Mouse (Mus musculus) CD4-positive helper T cell, adult 2 months (primary cell): Measurements from ENCODE around the gene Tmem233.

ENCODE experiments used
- DNase-seq: peaks from one replicate; pipeline ENCODE4 v3.0.0-alpha.2; 2012; ENCODE audit warnings: low read depth, missing footprints, low spot score

The Tmem233 gene

DNA sequence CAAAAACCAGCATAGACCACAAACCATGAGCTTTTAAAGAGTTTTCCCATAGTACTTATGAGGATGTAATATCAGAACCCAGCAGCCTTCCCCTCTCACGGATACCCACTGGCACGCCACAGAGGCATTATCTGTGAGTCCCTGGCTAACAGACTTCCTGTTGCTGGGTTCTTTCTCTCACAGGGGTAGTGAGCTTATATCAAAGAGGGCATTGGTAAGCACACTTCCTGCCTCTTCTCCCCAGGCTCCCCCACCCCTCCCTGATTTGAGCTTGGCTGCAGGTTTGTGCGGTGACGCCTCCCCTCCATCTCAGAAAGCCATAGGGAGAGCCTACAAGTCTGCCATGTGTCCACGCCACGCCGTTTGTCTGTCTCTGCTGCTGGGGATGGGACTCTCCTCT, 54.0 kb downstream of the Tmem233 start:
- DNase-seq: peak; percentile 84

DNA sequence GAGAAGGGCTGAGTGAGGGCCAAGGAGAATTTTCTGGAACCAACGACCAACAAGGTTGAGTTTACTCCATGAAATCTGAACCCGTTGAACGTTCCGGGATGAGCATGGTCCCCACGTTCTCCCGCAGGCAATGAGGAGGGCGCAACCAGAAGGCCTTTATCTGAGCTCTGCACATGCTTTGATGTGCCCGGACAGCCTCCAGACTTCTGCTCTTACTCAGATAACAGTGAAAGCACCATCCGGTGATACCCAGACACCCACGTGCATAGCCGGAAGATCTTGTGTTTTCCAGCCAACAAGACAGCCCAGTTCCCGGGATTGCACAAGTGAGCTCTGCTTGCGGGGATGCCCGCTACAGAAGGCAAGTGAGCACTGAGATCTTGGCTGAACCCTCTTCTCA, 56.5 kb downstream of the Tmem233 start:
- DNase-seq: no peak

DNA sequence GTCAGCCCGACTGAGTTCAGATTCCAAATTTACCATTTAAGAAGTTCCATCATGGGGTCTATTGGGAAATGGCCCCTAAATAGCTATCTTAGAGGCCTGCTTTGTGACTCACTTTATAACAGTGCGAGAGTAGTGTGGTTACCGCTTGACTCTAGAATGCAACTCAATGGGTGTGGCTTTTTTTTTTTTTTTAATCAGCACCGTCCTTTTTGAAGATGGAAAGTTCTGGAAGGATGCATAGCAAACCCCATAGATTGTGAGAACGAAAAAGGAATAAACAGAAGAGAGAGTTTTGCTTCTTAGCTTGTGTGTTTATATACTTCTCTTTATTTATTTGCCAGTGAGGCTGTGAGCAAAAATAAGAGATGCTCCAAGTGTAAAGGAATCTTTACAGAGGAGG, 56.9 kb downstream of the Tmem233 start:
- DNase-seq: no peak

DNA sequence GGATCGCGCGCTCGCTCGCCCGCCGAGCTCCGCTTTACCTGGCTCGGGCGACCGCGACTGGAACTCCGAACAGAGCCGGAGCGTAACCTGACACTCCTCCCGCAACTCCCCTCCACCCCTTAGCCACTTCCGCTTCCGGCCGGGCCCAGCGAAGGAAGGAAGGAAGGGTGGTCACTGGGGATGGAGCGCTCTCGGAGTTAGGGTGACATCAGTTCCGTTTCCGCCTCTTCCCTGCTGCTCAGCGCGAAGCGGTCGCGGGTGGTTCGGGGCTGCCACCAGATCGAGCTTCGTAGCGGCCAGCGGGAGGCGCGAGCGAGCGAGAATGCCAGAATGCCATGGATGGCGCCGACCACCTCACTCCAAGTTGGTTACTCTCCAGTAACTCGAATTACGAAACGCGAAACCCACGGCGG, 58.7 kb downstream of the Tmem233 start, which contains the start of gene Prkab1:
TSS of gene Prkab1 (minus strand) at position 182 of the 413 bp plus-strand sequence.
- DNase-seq: peak; percentile 94

DNA sequence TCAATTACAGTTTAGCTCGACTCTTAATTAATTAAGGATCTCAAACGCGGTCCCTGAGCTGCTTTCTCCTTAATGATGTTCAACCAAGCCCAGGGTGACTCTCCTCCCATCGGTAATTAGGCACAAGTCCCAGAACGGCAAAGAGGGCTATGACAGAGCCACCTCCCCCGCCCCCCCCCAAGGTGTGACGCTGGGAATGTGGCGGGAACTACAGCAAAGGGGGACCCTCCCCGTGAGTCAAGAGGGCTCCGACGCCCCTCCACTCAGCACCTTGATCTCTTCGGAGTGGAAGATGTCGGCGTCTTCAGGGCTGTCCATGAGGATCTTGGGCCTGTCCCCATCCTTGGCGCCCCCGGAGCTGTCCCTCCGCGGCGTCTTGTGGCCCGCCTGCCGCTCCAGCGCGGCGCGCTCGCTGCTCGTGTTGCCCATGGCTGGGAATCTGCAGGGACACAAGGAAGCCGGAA, 59.2 kb downstream of the Tmem233 start:
- DNase-seq: no peak

DNA sequence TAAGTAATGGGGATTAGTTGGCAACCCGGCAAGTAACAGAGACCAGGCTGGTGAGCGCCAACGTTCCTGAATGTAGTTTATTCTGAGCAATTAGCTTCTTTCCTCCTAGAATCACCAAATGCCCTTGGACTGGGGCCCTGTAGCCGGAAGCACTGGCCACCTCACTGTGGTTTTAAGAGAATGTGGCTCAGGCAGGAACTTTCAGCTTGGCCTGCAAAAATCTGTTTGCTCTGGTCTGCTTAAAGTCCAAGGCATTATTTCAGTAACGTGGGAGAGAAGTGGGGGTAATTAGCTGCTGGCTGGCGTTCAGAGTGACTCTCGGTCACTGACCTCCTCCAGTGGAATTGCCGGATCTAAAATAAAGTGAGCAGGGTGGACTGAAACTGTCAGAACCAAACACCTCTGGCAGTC, 59.8 kb downstream of the Tmem233 start:
- DNase-seq: no peak

DNA sequence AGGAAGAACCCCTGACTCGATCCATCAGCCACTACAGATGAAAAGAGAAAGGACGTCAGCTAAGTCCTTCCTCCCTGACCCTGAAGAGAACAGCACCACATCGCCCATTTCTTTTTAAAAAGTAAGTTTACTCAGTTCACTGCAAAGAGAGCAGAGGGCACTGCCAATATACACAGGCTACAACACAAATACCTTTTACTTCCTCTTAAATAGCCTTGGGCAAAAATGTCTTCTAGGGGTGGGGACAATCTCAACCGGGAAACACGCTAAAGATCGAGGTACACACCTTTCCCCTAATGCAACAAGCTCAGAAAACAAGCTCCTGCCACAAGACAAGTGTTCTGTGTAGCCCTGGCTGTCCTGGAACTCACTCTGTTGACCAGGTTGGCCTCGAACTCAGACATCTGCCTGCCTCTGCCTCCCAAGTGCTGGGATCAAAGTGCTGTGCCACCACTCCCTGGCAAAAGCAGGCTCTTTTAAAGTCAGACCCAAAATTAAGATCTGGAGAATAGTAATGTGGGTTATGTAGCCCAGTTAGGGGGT, 60.3 kb downstream of the Tmem233 start:
- no peak for DNase-seq

DNA sequence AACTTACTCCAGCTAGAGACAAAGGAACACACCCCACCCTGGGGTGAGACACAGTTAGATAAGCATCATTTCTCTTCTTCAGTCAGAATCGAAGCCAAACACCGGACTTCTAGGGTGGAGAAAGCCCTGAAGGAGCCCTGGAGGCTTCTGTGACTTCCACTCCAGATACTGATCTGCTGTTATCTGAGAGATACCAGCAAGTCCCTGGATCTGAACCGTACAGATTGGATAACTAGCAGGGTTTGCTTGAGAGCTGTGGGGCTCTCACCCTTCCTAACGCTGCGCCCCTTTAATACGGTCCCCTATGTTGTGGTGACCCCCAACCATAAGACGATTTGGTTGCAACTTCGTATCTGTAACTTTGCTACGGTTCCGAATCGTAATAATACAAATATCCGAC, 60.9 kb downstream of the Tmem233 start:
- DNase-seq: no peak

DNA sequence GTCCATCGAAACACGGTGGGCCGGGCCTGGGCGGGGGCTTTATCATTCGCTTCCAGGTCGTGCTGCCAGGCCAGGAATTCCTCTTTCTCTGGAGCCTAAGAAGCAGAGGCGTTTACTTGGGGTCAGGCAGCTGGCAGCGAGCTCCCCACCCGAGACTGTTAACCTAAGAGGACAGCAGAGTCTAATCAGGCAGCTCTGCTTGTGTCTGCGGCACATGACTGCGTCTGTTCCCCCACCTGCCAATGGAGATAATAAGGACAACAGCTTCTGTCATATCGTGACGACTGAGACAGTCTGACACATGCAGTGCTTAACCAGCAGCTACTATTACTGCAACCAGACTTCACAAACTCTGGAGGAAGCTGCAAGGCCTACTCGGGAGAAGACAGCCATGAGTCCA, 61.5 kb downstream of the Tmem233 start:
- no peak for DNase-seq

DNA sequence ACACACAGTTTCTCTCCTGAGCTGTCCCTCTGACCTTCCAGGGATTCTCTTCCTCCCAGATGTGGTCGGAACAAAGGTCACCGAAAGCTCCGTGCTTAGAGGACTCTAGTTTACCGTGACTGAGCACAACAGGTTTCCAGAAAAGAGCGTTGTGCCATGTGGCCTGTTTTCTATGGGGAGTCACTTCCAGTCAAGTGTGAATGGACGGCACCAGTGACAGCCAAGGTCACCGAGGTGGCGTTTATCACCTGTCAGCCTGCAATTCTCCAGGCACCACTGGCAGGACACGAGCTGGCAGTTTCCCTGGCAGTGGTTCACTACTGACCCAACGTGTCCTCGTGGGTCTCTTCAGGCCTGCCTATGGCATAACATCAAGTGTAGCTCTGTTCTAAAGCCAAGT, 63.7 kb downstream of the Tmem233 start:
- no peak for DNase-seq

DNA sequence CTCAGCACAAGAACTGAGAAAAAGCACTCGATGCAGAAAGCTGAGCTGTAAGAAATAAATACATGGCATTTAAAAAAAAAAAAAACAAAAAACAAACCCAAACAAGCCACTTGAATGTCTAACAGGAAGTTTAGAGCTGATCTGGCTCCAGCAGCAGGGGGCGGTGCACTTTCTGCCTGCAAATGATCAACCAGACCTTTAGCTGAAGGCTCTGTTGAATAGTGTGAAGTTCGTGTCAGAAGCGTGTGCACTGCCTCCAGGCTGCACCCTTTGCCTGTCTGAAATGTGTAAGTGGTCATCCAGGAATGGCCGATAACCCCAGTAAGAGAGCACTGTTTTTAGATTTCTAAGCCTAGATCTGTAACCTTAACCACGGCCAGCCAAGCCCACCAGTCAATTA, 64.3 kb downstream of the Tmem233 start:
- no peak for DNase-seq

DNA sequence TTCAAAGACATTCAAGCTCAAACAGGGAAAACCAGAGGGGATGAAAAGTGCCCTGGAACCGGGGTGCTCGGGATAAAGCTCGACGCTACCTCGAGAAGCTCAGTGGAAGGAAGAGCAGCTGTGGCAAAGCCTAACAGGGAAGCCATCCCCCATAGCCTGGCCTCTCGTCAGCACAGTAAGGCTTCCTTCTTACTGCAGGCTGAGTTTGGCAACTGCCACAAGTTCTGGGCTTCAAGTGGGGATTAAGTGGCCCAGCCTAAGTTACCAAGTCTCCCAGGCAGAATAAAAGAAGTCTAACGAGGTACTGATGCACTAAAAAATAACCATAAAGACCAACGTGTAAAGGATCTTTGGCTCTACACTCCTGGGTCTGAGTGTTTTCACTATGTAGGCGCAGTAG, 64.8 kb downstream of the Tmem233 start:
- DNase-seq: no peak

DNA sequence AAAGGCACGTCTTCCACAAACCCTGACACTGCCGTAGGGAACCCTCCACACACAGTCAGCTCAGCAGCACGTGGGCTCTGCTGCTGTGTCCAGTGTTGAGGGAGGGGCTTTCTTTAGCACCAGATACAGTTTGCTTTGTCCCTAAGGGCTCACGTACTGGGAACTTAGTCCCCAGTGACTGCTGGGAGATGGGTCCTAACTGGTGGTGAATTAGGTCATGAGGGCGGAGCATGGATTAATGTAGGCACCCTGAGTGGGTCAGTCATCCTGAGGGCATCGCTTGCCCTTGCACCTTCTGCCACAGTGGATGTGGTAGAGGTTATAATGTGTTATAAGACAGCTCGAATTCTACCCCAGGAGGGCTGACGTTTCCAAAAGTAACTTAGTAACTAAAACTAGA, 65.7 kb downstream of the Tmem233 start:
- DNase-seq: no peak

DNA sequence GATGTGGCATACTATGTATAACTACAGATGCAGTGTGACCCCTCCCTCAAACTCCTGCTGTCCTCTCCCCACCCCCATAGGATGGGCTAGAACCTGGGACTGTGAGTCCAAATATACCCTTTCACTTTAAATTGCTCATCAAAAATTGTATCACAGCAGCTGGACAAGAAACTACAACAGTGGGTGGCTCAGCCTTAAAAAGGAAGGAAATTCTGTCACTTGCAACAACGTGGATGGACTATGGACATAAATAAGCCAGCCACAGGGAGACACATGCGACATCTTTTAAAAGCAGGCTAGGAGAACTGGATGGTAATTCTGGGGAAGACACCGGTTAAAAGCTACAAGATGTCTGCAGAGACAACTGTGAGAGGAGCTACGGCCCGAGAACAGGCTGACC, 66.5 kb downstream of the Tmem233 start:
- DNase-seq: no peak

DNA sequence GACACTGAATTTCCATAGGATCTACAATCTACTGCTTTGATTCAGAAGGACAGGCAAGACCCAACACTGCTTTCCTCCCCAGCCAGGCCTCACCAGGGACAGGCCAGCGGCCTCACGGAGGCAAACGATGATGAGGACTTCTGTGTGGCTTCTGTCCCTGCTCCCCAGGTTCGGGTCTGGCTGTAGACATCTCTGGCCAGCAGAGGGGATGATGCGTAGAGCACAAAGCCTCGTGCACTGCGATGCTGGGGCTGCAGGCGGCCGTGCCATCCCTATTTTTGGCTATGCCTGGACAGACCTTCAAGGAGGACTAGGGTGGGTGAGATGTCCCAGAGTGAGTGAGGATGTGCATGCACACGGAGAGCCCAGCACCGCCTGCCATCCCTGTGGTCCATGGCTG, 68.8 kb downstream of the Tmem233 start:
- no peak for DNase-seq

DNA sequence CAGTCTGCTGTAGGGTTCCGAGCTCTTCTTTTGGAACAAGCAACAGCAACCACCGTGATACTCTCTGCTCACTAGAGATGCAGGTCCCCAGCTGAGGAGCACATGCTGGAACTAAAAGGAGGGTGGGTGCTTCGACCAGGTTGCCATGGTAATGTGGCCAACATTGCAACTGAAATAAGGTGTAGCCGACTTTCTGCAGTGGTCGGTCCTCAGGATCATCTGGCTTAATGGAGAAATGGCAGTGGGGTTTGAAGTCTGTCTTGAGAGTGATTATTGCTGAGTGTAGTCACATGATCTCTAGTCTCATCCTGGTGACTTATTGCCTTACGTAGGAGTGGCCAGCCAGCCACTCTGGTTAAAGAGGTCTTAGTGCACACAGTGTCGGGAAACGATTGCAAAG, 69.2 kb downstream of the Tmem233 start:
- DNase-seq: no peak

DNA sequence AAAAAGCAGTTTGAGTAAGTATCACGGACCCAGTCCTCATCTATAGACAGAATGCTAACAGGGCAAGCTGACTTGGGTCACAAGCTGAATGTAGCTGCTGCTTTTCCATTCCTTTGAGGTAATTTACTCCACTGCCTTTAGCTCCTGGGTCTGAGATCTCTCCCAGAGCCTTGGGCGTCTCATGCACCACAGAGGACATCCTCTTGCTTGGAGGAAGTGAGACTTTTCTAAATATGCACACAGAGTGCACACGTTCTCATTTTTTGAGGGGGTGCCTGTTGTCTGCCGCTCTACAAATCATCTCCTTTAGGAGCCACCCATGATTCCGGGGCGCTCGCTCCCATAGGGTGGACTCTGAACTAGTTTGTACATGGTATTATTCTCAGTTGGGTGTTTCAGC, 70.5 kb downstream of the Tmem233 start:
- DNase-seq: no peak

DNA sequence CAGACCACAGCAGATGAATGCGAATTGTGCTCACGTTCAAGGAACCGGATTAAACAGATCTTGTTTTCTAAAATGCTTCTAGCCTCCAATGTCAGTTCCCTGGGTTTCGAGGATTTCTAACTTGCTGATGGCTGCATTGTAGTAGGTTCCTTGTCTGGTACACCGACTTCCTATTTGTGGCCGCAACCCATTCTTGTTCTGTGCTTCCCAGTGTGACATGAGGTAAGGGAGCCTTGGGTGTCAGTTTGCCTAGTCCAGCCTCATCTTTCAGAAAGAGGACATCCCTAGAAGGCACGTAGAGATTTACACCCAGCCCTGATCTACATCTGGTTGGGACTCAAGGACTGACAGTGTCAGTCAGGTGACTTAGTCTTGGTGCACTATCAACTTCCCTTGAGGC, 71.3 kb downstream of the Tmem233 start:
- DNase-seq: no peak

DNA sequence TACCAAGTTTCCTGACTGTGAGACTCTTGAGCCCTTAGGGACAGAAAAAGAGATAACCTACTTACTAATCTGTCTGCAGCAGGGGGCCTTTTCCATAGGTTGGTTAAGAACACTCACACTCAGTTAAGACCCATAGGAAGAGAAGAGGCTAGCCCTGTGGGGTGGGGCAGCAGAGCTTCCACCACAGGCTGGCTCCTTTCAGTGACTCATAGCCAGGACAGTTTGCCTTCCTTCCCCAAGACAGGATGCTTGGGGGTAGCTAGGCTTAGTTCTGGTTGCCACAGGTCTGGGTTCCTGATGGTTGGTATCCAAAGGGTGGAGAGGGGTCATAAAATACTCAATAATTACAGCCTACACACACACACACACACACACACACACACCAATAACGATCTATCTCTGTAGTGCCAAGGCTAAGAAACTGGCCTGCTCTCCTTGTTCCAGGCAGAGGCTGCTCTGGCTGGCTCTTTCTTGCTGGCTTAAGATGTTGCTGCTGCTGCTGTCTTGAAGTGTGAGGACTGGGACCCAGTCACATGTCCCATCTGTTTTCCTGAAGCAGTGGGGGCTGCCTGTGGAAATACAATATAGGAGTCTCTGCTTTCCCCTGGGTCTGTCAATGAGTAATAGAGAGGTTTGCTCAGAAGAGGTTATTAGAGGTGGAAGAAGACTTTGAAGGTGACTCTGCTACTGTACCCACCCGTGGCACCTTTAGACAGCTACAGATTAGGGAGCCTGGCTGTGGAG, 73.0 kb downstream of the Tmem233 start:
- no peak for DNase-seq

DNA sequence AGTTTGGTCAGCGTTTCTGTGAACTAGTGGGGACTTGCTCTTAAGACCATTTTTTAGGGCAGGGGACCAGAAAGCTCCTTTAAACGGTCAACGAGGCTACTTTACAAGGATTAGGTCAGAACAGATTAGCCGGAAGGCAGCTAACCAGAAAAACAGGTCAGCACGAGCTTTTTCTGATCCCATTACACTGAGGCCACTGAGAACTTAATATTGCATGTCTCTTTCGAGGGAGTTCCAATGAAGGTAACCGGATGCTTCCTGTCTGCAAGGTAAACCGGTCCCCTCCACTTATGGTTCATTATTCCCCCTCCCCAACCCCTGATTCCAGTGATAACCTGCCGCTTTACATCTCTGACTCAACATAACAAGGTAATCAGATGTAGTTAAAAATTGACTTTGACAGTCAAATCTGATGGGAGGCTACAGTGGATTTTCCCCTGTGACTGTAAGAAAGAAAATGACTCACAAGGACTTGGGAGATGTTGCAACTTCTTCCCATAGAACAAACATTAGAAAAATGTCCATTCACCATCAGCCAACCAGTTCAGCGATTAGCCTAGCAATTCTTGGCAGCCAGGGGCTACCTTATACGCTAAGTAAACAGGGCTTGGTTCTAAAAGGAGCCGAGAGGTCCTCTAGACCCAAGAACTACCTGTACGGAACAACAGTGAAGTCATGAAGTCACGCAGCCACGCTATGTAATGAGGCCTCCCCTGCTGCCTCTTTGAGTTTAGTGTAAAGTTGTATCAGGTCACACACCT, 73.8 kb downstream of the Tmem233 start:
- DNase-seq: peak; percentile 25

DNA sequence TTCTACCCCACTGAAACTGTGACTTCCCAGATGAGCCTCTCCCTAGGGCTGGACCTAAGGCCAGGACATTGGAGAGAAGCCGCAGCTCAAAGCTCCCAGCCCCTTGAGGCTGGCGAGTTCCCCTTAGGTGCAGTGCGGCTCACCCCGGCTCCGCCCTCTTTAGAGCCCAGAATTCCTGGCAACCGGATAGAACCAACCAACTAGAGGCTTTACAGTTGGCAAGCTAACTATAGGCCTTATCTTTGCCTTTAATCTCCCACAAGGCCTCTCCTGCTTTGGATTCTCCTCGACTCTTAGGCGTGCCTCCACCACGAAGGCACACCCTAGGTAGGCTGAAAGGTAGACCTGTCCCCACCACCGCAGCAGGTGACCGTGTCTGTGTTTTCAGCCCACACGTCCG, 75.3 kb downstream of the Tmem233 start:
- no peak for DNase-seq

DNA sequence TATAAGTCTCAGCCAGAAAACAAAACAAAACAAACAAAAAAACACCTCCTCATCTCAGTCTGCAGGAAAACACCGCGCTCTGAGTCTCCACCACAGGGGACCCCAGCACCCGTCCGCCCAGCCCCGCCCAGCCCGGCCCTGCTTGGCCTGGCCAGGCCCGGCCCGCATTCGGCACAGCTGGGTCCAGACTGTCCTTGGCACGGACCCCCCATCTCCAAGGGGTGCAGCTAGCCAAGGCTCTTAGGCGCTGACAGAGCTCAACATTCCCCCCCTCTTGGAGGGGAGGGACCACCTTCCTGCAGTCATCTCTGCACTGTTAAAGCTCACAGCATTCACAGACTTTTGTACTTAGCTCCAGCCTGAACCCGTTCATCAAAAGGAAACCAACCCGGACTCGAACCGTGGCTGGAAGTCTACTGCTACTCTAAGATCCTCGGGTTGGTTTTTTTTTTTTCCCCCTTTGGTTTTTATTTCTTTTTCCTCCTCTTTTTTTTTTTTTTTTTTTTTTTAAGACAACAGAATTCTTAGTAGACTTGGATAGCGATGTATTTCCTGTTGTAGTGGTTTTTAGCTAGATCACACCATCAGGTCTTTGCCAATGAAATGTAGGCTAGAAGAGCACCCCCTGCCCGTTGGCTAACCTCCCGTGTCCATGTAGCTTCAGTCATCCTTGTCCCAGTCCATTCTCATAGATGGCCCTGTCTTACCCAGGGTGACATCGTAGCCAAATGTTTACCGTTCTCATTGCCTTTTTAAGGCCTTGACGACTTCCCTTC, 76.5 kb downstream of the Tmem233 start:
- no peak for DNase-seq
